Mouse (Mus musculus) heart, adult 8-10 months (tissue): ENCODE data around the gene Lsm14b. TPM values are rescaled to one million over a fixed set of nuclear protein-coding genes. Genes with fewer than 3 reads are reported as not detected.

Experiments used
- DNase-seq: peaks from one replicate; pipeline ENCODE4 v3.0.0; 2022; ENCODE audit warnings: low spot score
- total RNA-seq, 4 experiments: library from RNA; stranded (reverse); gene quantifications; 2 replicates each; pipeline ENCODE4 v1.2.4; 2022

Gene Lsm14b
- 10 to 100 TPM; 63.9 to 69.4 (median 67.0) TPM for total RNA-seq

DNA sequence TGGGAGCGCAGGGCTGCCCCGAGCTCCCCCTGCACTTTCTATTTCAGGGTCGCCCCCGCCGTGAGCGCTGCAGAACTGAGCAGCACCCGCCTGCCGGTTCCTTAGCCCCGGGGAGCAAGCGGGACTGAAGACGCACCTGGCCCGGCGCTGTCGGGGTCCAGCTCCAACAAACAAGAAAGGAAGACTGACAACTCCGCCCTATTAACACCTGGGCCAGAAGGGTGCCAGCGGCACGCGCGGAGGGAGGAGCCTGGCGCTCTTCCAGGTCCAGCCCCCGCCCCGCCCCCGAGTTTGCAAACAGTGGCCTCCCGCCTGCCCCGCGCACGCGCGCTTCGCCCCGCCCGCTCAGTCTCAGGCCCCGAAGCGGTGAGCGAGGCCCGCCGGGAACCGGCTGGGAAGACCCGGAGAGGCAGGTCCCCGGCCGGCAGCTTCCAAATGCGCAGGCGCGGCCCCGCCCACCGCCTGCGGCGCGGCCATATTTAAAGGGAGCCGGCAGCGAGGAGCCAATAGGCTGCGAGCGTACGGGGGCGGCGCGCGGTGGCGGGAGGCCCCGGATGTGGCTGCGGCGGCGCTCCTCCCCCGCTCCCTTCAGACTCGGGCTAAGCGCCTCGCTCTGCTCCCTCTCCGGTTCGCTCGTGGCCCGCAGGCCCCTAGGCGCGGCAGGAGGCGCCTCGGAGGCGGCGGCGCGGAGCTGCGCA, at the start of gene Lsm14b:
Gene Lsm14b (plus strand): TSS at position 587 of the 698 bp plus-strand sequence.
- peak; percentile 97 for DNase-seq

DNA sequence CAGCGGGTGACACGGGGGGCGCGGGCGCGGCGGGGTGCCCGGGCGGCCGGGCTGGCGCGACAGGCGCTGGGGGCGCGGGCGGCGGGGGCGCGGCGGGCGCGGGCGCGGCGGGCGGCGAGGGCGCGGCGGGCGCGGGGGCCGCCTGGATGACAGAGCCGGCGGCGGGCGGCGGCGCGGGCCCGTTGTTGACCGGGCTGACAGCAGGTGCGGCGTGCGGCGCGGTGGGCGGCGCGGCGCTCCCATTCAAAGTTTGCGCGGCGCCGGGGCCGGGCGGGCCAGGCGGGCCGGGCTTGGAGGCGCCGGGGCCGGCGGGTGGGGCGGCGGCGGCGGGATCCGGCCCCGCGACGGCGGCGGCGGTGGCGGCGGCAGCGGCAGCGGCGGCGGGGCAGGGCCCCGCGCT, 48.9 kb upstream of the Lsm14b start:
- no peak for DNase-seq

DNA sequence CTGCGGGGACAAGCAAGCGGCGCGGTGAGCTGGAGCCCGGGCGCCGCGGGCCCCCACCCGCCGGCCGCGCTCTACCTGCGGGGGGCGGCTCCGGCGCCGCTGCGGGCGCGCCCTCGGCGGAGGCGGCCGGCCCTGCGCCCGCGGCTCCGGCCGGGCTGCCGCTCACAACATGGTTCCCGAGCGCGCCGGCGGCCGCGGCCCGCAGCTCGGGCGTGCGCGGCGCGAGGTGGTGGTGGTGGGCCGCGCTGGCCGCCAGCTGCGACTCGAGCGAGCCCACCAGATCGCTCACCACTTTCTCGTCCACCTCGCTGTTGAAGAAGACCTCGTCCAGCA, 48.5 kb upstream of the Lsm14b start:
- peak; percentile 32 for DNase-seq

DNA sequence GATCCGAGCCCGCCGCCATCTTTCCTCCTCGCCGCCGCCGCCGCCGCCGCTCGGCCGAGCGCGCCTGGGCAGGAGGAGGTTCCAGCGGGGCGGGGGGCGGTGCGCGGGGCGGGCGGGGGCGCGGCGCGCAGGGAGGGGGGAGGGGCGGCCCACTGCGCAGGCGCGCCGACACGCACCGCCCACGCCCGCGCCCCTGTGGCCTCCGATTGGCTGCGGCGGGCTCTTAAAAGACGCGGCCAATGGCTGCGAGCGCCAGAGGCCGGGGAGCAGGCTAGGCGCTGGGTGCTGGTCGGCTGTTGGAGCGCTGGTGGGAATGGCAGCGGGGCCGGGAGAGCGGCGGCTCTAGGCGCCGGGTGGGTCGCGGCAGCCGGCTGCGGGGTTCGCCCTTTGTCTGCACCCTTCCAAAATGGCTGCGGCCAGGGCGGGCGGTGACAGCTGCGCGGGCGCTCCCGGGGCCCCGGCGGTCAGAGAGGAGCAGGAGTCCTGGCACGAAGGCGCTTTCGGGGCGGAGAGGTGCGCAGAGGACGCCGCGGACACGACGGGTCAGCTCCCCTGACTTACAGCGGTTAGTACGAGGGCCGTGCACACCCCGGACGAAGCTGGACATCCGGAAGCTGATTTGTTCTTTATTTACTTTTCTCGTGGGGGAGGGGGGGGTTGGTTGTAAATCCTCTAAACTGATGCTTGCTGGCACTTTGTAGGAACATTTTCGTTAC, 48.0 kb upstream of the Lsm14b start, which contains the start of gene Taf4:
Gene Taf4 (minus strand): TSS at position 19 of the 716 bp plus-strand sequence.
- DNase-seq: peak; percentile 89

DNA sequence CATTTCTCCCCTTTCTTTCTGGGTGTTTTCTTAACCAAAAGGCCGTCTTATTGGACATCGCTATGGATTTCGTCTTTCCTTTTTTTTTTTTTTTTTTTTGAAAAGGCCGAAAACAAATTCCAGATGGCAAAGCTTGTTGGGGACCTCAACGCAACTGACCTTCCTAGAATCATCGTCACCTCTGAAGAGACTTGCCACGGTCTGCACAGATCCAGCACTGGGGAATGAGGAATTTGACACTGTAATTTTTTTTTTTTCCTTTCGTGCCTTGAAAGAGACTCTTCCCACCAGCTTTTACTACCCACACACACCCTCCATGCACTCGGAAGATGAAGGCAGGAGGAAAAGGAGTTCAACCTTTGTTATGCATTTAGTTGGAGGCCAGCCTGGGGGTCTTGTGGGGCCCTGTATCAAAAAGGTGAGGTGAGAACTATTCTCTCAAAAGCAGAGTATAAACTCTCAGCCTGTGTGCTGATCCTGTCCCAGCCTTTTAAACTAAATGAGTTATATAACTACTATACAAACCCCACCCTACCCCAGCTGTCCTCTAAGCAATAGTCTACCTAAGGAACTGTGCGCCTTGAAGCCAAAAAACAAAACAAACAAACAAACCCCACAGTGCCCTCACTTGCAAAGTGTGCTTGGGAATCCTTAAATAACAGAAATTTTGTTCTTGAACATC, 47.3 kb upstream of the Lsm14b start:
- no peak for DNase-seq

DNA sequence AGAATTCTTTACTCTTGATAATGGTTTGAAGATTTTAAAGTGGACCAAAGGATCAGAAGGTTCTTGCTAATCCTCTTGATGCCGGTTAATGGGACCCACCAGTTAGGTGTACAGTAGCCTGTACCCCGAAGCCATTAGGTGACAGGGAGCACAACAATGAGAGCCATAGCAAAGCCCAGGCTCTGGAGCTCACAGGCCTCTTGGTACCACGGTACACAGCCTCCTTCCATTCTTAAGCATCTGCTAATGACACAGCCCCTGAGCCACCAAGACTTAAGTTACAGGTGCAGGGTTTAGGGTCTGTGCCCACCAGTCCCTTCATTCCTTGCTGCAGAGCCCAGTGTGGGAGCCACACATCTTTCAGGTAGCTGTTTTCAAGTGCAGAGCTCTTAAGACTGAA, 46.5 kb upstream of the Lsm14b start:
- no peak for DNase-seq

DNA sequence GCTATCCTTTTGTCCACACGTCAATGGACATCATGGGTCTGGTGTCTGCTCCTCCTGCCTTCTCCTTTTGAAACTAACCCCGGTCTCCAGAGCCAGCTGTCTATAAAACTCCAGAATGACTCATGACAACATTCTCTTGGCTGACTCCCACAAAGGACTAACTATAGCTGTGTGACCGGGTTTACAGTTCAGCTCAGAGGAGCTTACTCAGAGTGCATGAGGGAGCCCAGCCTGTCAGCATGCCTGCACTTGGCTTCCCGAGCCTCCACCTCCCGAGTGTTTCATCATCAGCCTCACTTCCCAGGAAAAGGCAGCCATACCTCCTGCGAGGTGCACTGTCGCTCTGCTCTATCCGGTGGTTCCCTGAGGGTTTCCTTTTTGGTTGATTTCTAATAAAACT, 45.0 kb upstream of the Lsm14b start:
- DNase-seq: peak; percentile 71

DNA sequence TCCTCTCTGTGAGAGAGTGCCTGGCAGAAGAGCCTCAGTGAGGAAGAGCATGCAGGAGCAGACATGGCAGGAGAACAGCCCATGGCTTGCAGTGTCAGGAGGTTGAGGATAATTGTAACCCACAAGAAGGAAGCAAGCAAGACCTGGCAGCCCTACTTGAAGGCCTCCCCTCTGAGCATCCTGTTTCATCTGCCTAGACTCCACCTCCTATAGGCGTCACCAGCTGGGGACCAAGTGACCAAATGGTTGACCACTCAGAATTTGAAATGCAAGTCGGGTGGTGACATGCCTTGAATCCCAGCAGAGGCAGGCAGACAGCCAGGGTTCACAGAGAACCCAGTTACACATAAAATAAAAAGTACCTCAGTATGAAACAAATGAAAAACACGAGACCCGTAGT, 44.2 kb upstream of the Lsm14b start:
- no peak for DNase-seq

DNA sequence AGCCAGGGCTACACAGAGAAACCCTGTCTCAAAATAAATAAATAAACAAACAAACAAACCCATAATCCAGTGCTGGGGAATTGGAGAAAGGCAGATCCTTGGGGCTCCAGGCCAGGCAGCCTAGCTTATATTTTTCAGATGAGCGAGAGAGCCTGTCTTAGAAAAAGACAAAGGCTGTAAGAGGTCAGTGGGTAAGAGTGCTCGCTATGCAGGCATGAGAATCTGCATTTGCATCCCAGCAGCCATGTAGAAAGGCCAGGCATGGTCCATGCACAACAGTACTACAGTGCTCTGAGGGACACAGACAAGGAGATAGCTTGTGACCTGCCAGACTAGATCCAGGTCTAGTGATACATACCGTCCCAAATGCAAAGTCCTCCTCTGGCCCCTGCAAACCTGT, 42.1 kb upstream of the Lsm14b start:
- no peak for DNase-seq

DNA sequence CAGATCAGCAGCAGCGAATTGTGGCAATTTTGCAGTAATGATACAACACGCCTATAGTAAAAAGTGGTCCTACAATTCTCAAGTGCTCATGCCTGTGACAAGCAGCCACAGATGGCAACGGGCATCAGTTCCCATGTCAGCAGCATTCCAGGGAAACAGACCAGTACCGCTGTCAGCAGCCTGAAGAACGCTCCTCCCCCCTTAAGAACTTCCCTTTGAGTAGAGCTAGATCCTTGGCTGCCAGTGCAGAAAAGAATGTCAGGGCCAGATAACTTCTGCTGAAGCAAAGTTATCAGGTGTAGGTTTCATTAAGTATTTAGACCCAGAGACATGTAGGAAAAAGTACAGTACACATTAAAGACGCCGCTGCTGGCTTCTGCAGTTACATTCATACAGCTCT, 40.0 kb upstream of the Lsm14b start:
- no peak for DNase-seq

DNA sequence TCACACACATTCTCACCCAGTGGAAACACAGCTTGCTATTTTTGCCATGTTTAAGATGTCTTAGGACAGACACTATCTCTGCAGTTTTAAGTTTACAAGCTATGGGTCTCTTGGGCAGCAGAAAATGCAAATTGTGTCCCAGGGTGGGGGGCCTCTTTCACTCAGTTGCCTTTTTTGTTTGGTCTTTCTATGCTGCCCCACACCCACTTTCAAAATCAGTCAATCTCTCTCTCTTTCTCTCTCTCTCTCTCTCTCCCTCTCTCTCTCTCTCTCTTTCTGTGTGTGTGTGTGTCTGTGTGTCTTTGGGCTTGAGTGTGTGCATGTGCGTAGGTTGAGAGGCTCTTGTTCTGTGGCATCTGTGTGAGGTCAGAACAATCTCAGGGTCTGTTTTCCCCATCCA, 39.1 kb upstream of the Lsm14b start:
- DNase-seq: no peak

DNA sequence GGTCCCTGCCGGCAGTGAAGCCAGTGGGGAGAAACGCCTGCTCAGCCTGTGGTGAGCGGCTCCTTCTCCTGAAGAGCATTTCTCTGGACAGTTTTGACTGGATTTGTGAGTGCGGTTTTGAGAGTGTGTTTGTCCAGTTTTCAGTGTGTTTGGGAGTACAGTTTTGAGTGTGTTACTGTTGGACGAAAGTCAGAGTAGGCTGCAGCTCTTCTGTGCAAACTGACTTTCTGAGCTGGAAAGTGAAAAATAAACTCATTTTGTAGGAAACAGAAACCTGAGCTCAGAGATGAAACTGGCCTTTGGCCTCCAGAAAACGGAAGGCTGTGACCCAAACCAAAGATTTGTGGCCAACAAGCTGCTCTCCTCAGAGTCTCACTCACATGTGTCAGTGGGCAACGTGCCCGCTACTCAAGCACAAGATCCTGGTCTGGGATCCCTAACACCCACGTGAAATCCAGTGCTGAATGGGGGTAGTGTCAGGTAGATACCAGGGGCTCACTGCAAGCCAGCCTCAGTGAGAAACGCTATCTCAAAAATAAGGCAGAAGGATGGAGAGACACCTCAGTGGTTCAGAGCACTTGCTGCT, 38.3 kb upstream of the Lsm14b start:
- no peak for DNase-seq

DNA sequence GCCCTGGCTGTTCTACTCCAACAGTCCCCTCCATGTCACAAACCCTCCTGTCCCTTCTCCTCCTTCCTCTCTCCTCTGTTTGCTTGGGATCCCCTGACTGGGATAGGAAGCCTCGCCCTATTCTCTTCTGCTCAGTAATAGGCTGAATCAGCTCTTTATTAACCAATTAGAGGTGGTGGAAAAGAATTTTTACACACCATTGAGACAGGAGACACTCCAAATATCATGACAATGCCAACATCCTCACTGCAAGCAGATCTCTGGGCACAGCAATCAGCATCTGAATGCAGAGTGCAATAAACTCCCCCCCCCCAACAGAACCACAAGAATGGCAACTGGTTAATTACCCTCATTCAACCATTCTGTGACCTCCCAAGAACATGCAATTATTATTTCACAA, 35.7 kb upstream of the Lsm14b start:
- no peak for DNase-seq

DNA sequence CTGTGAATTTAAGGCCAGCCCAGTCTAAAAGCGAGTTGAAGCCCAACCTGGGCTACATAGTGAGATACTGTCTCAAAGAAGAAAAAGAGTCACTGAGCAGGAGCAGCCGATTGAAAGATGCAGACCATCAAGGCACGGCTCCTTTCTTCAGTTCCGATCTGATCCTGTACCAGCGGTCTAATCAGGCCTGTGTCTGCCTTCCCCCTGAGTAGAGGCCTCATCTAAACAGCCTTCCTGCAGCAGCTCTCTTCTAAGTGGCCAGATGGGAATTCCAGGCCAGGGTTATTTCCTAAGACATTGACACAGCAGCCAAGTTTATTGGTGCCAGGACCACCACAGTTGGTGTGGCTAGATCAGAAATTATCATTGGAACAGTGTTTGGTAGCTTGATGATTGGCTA, 31.7 kb upstream of the Lsm14b start:
- no peak for DNase-seq

DNA sequence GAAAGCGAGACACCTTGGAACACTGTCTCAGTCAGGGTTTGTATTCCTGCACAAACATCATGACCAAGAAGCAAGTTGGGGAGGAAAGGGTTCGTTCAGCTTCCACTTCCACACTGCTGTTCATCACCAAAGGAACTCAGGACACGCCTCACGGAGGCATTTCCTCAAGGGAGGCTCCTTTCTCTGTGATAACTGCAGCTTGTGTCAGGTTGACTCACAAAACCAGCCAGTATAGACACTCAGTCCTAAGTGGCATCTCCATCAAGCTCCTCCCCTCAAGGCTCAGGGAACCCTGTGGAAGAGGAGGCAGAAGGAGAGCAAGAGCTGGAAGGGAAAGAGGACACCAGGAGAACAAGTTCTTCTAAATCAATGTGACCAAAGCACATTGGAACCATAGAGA, 26.4 kb upstream of the Lsm14b start:
- no peak for DNase-seq

DNA sequence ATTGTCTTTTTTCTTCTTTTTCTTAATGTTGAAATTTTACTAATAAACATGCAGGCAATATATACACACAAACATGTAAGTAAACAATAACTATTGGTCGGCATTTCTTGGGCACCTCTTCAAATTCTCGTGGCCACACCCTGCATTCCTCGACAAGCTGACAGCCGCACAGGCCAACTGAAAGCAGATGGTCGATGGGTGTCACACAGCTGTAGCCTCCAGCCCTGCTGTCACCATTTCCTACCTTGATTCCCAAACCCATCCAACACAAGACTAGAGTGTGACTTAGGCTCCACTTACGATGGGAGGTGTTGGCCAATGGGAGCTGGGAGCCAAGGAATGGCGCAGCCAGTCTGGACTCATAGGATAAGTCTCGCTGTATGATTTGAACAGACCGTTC, 23.2 kb upstream of the Lsm14b start:
- no peak for DNase-seq

DNA sequence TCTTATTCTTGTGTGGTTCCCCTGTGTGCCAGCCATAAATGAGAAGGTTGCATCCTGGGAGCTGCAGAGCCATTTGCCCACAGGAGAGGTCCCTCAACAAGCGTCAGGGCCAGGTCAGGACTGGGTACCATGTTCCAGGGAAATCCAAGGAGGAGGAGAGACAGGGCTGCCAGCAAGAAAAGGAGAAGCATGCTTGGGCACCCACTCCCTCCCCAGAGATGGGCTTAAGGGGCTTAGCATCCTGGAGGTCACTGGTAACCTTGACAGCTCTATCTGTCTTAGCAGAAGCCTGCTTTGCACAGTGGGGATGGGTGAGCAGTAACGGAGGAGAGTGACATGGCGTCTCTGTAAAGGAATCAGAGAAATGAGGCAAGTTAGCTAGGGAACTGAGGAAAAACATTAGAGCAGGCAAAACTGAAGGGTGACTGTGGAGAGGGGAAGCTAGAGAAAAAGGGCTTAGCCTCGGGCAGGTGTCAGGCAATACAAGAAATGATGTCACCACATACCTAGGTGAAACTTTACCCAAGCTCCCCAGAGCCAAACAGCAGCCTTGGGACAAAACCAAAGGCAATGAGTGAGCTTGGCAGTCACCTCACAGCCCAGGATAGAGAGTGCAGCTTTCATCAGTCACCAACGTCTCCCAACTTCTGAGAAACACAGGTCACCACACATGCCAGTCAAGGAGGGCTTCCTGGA, 19.0 kb upstream of the Lsm14b start:
- no peak for DNase-seq

DNA sequence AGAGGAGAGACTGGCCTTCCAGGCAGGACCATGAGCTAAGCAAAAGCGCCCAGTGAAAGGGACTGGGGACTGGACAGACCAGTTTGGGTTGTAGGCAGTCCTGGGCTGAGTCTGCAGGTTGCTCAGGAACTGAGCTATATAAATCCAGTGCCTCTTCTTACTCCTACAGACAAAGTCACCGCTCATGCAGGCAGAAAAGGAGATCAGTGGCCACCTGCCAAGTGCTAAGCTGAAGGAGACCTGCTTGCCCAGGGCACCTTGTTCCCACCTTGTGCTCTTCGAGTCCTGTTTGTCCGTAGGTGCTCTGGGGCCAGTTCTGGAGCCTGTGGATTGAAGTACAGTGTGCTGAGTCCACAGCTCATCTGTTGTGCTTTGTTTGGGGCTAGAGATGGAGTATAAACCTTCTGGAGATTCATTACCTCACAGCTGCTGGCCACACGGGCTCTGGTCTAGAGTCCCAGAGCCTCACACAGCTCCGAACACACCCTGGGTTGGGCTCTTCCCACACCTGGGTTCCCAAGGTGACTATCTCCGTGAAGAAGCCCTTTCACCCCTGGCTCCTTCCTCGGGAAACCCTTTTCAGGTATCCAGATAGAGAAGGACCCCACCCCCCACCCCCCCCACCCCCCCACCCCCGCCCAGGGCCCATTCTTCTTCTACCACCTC, 18.3 kb upstream of the Lsm14b start:
- DNase-seq: no peak

DNA sequence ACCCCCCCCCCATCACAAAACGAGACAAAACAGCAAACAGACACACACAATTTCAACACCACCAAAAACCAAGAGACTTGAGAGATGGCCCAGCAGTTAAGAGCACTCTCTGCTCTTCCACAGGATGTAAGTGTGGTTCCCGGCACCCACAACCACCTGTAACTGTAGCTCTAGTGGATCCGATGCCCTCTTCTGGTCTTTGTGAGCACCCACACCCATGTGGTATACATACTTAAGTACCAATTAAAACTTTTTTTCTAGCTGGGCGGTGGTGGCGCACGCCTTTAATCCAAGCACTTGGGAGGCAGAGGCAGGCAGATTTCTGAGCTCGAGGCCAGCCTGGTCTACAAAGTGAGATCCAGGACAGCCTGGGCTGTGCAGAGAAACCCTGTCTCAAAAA, 14.1 kb upstream of the Lsm14b start:
- DNase-seq: no peak

DNA sequence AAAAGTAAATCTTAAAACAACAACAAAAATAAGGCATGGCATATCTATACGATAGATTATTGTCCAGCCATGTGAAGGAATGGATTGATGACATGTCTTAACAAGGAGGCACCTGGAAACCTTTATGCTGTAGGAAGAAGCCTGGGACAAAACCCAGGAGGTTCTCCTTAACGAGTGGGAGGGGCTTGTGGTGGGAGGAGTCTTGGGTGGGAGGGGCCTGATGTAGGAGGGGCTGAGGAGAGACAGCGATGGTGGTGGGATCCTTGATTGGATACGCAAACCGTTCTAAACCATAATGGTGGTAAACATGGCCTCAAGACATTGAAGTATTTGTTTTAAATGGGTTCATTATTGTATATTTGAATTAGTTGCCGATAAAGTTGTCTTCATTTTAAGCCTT, 13.4 kb upstream of the Lsm14b start:
- DNase-seq: no peak

DNA sequence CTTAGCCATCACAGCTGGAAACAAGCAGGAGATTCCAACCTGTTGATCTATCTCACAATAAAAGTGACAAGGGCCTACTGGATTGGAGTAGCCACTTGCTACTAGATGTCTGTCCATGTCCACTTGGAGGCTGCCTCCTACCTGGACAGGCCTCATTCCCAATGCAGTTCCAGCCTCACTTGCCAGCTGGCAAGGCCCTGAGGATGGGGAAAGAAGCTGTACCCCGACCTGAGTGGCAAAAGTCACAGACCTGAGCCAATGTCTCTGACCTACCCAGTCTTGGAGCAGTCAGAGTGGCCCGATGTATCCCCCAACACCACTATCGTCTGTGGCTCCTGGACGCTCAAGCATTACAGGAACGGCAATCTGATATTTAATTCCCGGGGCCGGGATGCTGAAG, 11.1 kb upstream of the Lsm14b start:
- no peak for DNase-seq
